Mouse (Mus musculus): ENCODE measurements around the gene Olfr382. TPM values are rescaled to one million over a fixed set of nuclear protein-coding genes. Genes with fewer than 3 reads are reported as not detected.
"Not testable (repeated sequence)": the region's sequence is repeated elsewhere in the genome, so short reads cannot be mapped to it uniquely, and the experiment has no call there.

Olfr382 gene
- not detected for total RNA-seq (2021)
- long read RNA-seq, experiment 1 = 0 reads
- long read RNA-seq, experiment 2 = 0 reads

GRCm38 (mm10) chr11:73517097-73517496 lies at the start of gene Olfr382:
Olfr382 (minus strand) TSS chr11:73517197.
- Histone ChIP-seq H3K27ac (no peak within 1 kb of the TSS), H3K4me3 (no peak within 1 kb of the TSS)
- intact Hi-C loops (cut with DNase I) = no loop called here
- TF ChIP-seq CTCF (IDR thresholded peaks at IDR 0.05) = no peak
- DNase-seq = no peak

GRCm38 (mm10) chr11:73528971-73529370 lies 12.0 kb upstream of the Olfr382 start:
- DNase-seq; H3K4me3 ChIP-seq; intact Hi-C loops (cut with DNase I); H3K27ac ChIP-seq: not testable (repeated sequence)

- DNase-seq = no peak
- Histone ChIP-seq H3K4me3 (no peak within 1 kb of the TSS), H3K27ac (no peak within 1 kb of the TSS)
- no peak for TF ChIP-seq CTCF (IDR thresholded peaks at IDR 0.05)
- intact Hi-C loops (cut with DNase I) = no loop called here
Measured at GRCm38 (mm10) chr11:73491503-73491902, 25.5 kb downstream of the Olfr382 start, which contains the start of gene Olfr381. Olfr381 (minus strand) TSS chr11:73491603.

Other genes with a start within 250 kb of the Olfr382 start
- gene Trpv3, start 249.8 kb downstream of the Olfr382 start, total RNA-seq (2021) = not detected
- gene Aspa, start 187.6 kb downstream of the Olfr382 start, total RNA-seq (2021) = 1 to 10 TPM; 2.1 to 5.1 TPM
- not detected for gene Gm49340, start 187.5 kb downstream of the Olfr382 start, total RNA-seq (2021)
- gene Spata22, start 187.5 kb downstream of the Olfr382 start, total RNA-seq (2021) = not detected
- not detected for gene Olfr20, start 166.4 kb downstream of the Olfr382 start, total RNA-seq (2021)
- gene Olfr376, start 146.0 kb downstream of the Olfr382 start, total RNA-seq (2021) = not detected
- not detected for gene Olfr1, start 117.6 kb downstream of the Olfr382 start, total RNA-seq (2021)
- gene Olfr378, start 88.7 kb downstream of the Olfr382 start, total RNA-seq (2021) = not detected
- not detected for gene Olfr380, start 59.7 kb downstream of the Olfr382 start, total RNA-seq (2021)
- gene Olfr381, start 25.6 kb downstream of the Olfr382 start, total RNA-seq (2021) = not detected
- not detected for gene Olfr385, start 75.8 kb upstream of the Olfr382 start, total RNA-seq (2021)
- gene Olfr384, start 81.4 kb upstream of the Olfr382 start, total RNA-seq (2021) = not detected
- not detected for gene Zfp735, start 171.6 kb upstream of the Olfr382 start, total RNA-seq (2021)